Mouse (Mus musculus): Measurements from ENCODE around the gene Ubtd2.

- TF ChIP-seq POLR2A (IDR thresholded peaks at IDR 0.05; ENCODE audit: low read depth, low read length), result no peak
- no peak for TF ChIP-seq CTCF (IDR thresholded peaks at IDR 0.05; ENCODE audit: extremely low read depth, insufficient read length, insufficient replicate concordance, low read depth, low read length)
Measured at GRCm38 (mm10) chr11:32542181-32542580, 87.0 kb downstream of the Ubtd2 start.

Data from small intestine, adult 2 months (tissue).